Comparison of ENCODE assay signal across 21 mouse cellular contexts in the genomic region with DNA sequence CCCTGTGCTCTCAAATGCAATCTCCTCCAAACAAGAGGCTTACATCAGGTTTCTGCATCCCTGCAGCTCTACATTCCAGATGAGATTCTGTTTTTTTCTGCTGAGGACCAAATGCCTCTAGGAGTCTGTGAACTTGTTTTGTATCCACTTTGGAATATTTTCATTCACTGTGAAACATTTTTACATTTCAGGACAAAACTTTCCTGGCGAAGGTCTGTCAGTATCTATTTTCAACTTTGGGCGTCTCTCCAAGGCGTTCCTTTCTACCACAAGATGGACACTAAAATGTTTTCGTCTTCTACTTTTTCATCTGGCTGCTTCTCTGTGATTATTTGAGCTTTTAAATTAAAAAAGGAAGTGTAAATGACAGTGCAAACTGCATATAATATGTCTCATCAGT.
DNase-seq lines count a peak whose midpoint lies in the region; ATAC-seq lines count a peak whose summit lies in the region.
"Had no signal": no experiment of that assay in that cellular context is flagged by ENCODE, and none has a peak within 500 bp of the region (broad histone marks: within the 10 kb centered on the region; RNA-seq: fewer than 3 reads in every experiment).

No protein-coding gene starts in this region.

- peak; percentile 64; the same call in 1 of the 2 replicates for ATAC-seq in frontal cortex, adult (ENCODE audit: low TSS enrichment)
- ATAC-seq: activated CD4-positive, CD25-positive, alpha-beta regulatory T cell, adult 4 months; CD4-positive, CD25-positive, alpha-beta regulatory T cell, adult 4 months; forebrain, embryonic 14.5 days; forebrain, embryonic 16.5 days; Patski had no signal

- no peak for DNase-seq in frontal cortex, postnatal 10 days (ENCODE audit: low spot score in 2 of 2)
- DNase-seq in right cerebral cortex, adult 18-20 months: peak; percentile 16
- no peak for DNase-seq in right cerebral cortex, adult 2 months (ENCODE audit: low spot score in 2 of 2)
- DNase-seq in lung, postnatal 36 days: no peak
- DNase-seq: adrenal gland, adult 8-10 months; adrenal gland, postnatal 14 days; adrenal gland, postnatal 36 days; B cell, adult 2 months; cerebellum, adult 11 months; cerebellum, adult 18-20 months; cerebellum, adult 8-10 months; cerebellum, adult 9-11 months; cerebellum, postnatal 14 days; cerebellum, postnatal 36 days; embryo, embryonic 11 days had no signal
